Mouse (Mus musculus) kidney, embryonic 16.5 days (tissue): Measurements from ENCODE around the gene Pde10a. TPM values are rescaled to one million over a fixed set of nuclear protein-coding genes. Genes with fewer than 3 reads are reported as not detected.

Experiments
- ATAC-seq: fragments of 200-750 bp; cut with Nextera tagmentation; 2 replicates; pipeline ENCODE4 v1.8.0; 2017; ENCODE audit warnings: moderate TSS enrichment; ENCODE audit not compliant: low FRiP score, low TSS enrichment
- H3K27ac ChIP-seq: fragments of 300-500 bp; sonication (generic); 2 replicates; pipeline ENCODE4 v1.5.1; 2014; ENCODE audit warnings: low read length
- H3K27me3 ChIP-seq: fragments of 300-500 bp; sonication (generic); 2 replicates; pipeline ENCODE4 v1.6.1; 2014; ENCODE audit warnings: low read length, control low read depth, mixed read lengths; ENCODE audit not compliant: insufficient read depth
- H3K36me3 ChIP-seq: fragments of 300-500 bp; sonication (generic); 2 replicates; pipeline ENCODE4 v1.6.1; 2014; ENCODE audit warnings: low read length, control low read depth, mixed read lengths; ENCODE audit not compliant: insufficient read depth
- H3K4me1 ChIP-seq: fragments of 300-500 bp; sonication (generic); 2 replicates; pipeline ENCODE4 v1.6.1; 2014; ENCODE audit warnings: low read length, control low read depth, mixed read lengths; ENCODE audit not compliant: insufficient read depth
- H3K4me2 ChIP-seq: fragments of 300-500 bp; sonication (generic); replicated peaks from 2 replicates; pipeline ENCODE4 v1.6.1; 2014; ENCODE audit warnings: low read depth, low read length
- H3K4me3 ChIP-seq: fragments of 300-500 bp; sonication (generic); 2 replicates; pipeline ENCODE4 v1.5.1; 2014; ENCODE audit warnings: mild to moderate bottlenecking, low read length
- H3K9ac ChIP-seq: fragments of 300-500 bp; sonication (generic); replicated peaks from 2 replicates; pipeline ENCODE4 v1.6.1; 2014; ENCODE audit warnings: low read length
- H3K9me3 ChIP-seq: fragments of 300-500 bp; sonication (generic); 2 replicates; pipeline ENCODE4 v1.6.1; 2016; ENCODE audit warnings: low read length, control low read depth
- WGBS: fragments of 180-500 bp; shearing (Covaris S2); extraction: QIAGEN DNeasy Blood & Tissue Kit; methylation state at CpG from one replicate; pipeline ENCODE4 v1.1.7; 2014; 5-methylcytosine and 5-hydroxymethylcytosine counted together
- polyA plus RNA-seq: library from polyadenylated mRNA; unstranded; fragments of >200 nt; fragmentation: Nextera tagmentation; extraction: Ambion mirVana; gene quantifications from 2 replicates; pipeline ENCODE4 v1.2.1, GENCODE M21; 2015

The Pde10a gene
- polyA plus RNA-seq, 1 experiment from 2014 or later: 1.3 TPM

- Histone ChIP-seq H3K9me3 (no peaks in the 10 kb centered on the region), H3K27me3 (no peaks in the 10 kb centered on the region), H3K4me2 (no peak overlapping the region), H3K27ac (no peak overlapping the region), H3K9ac (no peak overlapping the region), H3K4me1 (no peaks in the 10 kb centered on the region), H3K36me3 (no peaks in the 10 kb centered on the region), H3K4me3 (no peak overlapping the region)
- no peak for ATAC-seq
- WGBS: 76% methylated on average over 5 of the region's 5 CpGs
Measured at GRCm38 (mm10) chr17:8605921-8606320, 80.7 kb downstream of the Pde10a start.

DNA sequence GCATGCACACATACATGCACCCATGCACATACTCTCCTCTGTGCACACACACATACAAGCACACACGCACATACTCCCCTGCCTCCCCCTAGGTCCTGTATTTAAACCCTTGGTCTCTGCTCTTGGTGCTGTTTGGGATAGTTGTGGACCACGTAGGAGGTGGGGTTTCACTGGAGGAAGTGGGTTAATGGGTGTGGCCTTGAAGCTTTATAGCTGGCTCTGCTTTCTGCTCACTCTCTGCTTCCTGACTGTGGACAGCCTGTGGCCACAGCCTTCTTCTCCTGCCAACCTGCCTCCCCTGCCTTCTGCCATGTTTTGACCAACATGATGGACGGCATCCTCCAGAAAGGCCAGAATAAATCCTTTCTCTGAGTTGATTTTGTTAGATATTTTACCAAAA, 81.5 kb downstream of the Pde10a start:
- WGBS: 66% methylated on average over 3 of the region's 3 CpGs
- no peak overlapping the region for H3K4me3 ChIP-seq
- H3K27ac ChIP-seq: no peak overlapping the region
- H3K36me3 ChIP-seq: no peaks in the 10 kb centered on the region
- no peak overlapping the region for H3K9ac ChIP-seq
- no peak for ATAC-seq
- H3K27me3 ChIP-seq: no peaks in the 10 kb centered on the region
- no peaks in the 10 kb centered on the region for H3K9me3 ChIP-seq
- H3K4me1 ChIP-seq: no peaks in the 10 kb centered on the region
- no peak overlapping the region for H3K4me2 ChIP-seq

GRCm38 (mm10) chr17:8611916-8612315, 86.7 kb downstream of the Pde10a start:
- 72% methylated on average over 4 of the region's 4 CpGs for WGBS
- H3K27ac ChIP-seq: no peak overlapping the region
- H3K9ac ChIP-seq: no peak overlapping the region
- H3K36me3 ChIP-seq: no peaks in the 10 kb centered on the region
- no peaks in the 10 kb centered on the region for H3K4me1 ChIP-seq
- ATAC-seq: no peak
- no peaks in the 10 kb centered on the region for H3K9me3 ChIP-seq
- peaks cover 2% of the 10 kb centered on the region; the same call in 1 of the 2 replicates for H3K27me3 ChIP-seq
- no peak overlapping the region for H3K4me3 ChIP-seq
- no peak overlapping the region for H3K4me2 ChIP-seq

DNA sequence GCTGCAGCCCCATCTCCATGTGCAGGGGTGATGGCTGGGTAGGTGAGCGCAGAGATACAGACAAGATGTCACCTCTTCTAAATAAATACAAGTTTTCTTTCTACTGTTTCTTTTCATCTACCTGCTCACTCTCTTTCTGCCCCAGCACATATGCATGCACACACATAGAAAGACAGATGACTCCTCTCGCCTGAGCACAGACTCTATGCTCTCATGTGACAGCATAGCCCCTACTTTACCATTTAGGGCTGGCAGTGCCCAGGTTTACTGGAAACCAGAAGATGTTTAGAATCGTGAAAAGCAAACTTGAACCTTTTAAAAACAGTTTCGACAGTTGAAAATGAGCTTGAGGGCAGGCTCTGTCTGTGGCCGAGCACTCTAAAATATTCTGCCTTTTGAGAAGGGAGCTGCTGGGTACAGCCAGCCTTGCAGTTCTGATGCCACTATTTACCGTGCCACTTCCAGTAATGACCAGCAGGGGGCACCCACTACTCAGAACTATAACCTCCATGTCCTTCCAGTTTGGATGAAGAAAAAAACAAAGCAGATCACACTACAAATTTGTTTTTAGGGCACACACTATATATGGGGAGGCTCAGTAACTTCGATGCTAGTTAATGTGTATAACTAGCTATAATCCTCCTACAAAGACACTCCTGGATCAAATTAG, 88.8 kb downstream of the Pde10a start:
- Histone ChIP-seq H3K4me1 (no peaks in the 10 kb centered on the region), H3K9me3 (no peaks in the 10 kb centered on the region), H3K27me3 (peaks cover 2% of the 10 kb centered on the region; the same call in 1 of the 2 replicates), H3K9ac (no peak overlapping the region), H3K27ac (no peak overlapping the region), H3K4me3 (no peak overlapping the region), H3K4me2 (no peak overlapping the region), H3K36me3 (no peaks in the 10 kb centered on the region)
- ATAC-seq: no peak
- WGBS: 33% methylated on average over 7 of the region's 7 CpGs

DNA sequence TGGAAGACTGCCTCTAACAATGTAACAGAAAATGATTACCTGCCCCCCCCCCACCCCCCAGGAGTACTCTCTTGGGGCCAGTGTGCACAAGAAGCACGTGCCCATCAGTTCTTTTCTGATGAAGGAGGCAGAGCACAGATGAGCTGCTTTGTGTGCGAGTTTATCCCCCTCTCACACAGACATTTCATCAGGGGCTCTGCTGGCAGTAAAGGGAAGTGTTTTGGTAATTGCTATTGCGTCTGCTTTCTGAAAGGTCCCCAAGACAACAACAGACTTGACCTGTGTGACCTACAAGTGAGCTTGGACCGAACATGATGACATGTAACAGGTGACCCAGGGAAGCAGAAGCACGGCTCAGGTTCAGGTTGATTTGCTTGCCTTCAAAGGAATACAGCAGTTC, 95.2 kb downstream of the Pde10a start:
- WGBS: 46% methylated on average over 5 of the region's 5 CpGs
- no peak for ATAC-seq

GRCm38 (mm10) chr17:8621105-8621504, 95.9 kb downstream of the Pde10a start:
- Histone ChIP-seq H3K4me1 (peaks cover 10% of the 10 kb centered on the region), H3K27ac (no peak overlapping the region), H3K36me3 (no peaks in the 10 kb centered on the region), H3K9ac (no peak overlapping the region), H3K27me3 (peaks cover 5% of the 10 kb centered on the region; the same call in 1 of the 2 replicates), H3K4me2 (no peak overlapping the region), H3K9me3 (no peaks in the 10 kb centered on the region), H3K4me3 (no peak overlapping the region)
- WGBS: 44% methylated on average over 2 of the region's 2 CpGs
- ATAC-seq: no peak

More for the DNA sequence above, 95.2 kb downstream of the Pde10a start:
- Histone ChIP-seq H3K9me3 (no peaks in the 10 kb centered on the region), H3K27ac (no peak overlapping the region), H3K4me3 (no peak overlapping the region), H3K9ac (no peak overlapping the region), H3K27me3 (peaks cover 5% of the 10 kb centered on the region; the same call in 1 of the 2 replicates), H3K4me2 (no peak overlapping the region), H3K36me3 (no peaks in the 10 kb centered on the region), H3K4me1 (peaks cover 10% of the 10 kb centered on the region)

DNA sequence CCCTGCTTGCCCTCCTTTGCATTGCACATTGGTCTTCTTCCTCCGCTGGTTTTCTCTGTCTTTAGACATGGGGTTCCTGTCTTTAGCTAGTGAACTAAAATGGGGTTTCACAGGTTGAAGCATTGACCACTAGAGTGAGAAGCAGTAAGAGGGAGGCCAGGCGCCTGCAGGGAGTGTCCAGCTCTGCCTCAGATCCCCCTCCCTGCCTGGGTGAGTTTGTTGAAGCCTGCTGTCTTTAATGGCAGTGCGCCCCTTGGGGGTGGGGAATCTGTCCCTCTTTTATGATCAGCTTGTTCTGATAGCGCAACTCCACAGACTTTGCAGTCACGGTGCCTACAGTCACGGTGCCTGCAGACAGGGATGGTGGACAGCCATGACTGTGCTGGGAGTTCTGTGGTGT, 96.7 kb downstream of the Pde10a start:
- Histone ChIP-seq H3K27me3 (peaks cover 5% of the 10 kb centered on the region; the same call in 1 of the 2 replicates), H3K9ac (no peak overlapping the region), H3K36me3 (no peaks in the 10 kb centered on the region), H3K9me3 (no peaks in the 10 kb centered on the region), H3K4me2 (peak overlapping the region; percentile 8; the same call in 1 of the 2 replicates), H3K4me1 (peaks cover 10% of the 10 kb centered on the region), H3K4me3 (no peak overlapping the region), H3K27ac (no peak overlapping the region)
- no peak for ATAC-seq
- WGBS: 11% methylated on average over 6 of the region's 6 CpGs

GRCm38 (mm10) chr17:8626421-8626820, 101.2 kb downstream of the Pde10a start:
- H3K4me1 ChIP-seq: peaks cover 8% of the 10 kb centered on the region
- H3K4me2 ChIP-seq: no peak overlapping the region
- WGBS: 68% methylated on average over 8 of the region's 8 CpGs
- H3K27me3 ChIP-seq: no peaks in the 10 kb centered on the region
- H3K9me3 ChIP-seq: no peaks in the 10 kb centered on the region
- H3K36me3 ChIP-seq: no peaks in the 10 kb centered on the region
- H3K27ac ChIP-seq: no peak overlapping the region
- H3K9ac ChIP-seq: no peak overlapping the region
- ATAC-seq: no peak
- H3K4me3 ChIP-seq: no peak overlapping the region

- ATAC-seq: no peak
- Histone ChIP-seq H3K27me3 (no peaks in the 10 kb centered on the region), H3K4me3 (no peak overlapping the region), H3K9ac (no peak overlapping the region), H3K4me1 (peaks cover under 1% of the 10 kb centered on the region; the same call in 1 of the 2 replicates), H3K9me3 (no peaks in the 10 kb centered on the region), H3K4me2 (no peak overlapping the region), H3K36me3 (no peaks in the 10 kb centered on the region), H3K27ac (no peak overlapping the region)
- WGBS: 43% methylated on average over 1 of the region's 1 CpGs
Measured at GRCm38 (mm10) chr17:8631701-8632100, 106.5 kb downstream of the Pde10a start.

DNA sequence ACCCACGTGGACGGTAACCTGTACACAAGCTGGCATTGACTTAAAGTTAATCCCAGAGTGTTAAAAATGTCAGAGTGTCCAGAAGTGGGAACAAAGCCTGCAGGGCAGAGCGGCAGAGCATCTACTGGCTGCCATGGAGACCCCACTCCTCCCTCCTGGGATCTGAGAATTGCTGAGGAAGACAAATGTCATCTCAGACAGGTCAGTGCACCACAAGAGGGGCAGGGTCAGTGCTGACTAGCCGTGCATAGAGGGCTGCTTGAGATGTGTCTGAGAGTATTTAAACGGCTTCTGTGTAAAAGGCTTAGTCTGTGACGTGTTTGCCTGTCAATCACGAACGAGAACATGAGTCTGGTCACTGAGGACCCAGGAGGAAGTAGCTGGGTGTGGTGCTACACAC, 108.4 kb downstream of the Pde10a start:
- Histone ChIP-seq H3K4me2 (no peak overlapping the region), H3K36me3 (no peaks in the 10 kb centered on the region), H3K27me3 (no peaks in the 10 kb centered on the region), H3K4me1 (peaks cover 4% of the 10 kb centered on the region; the same call in 1 of the 2 replicates), H3K9me3 (no peaks in the 10 kb centered on the region), H3K4me3 (no peak overlapping the region), H3K27ac (no peak overlapping the region), H3K9ac (no peak overlapping the region)
- 28% methylated on average over 8 of the region's 8 CpGs for WGBS
- 0 out of 2 replicates have a peak, but pooled peaks have one; percentile 33 for ATAC-seq
